Mouse (Mus musculus) erythroblast, adult 5-6 weeks (primary cell): ENCODE data around the gene Ifitm7. TPM values are rescaled to one million over a fixed set of nuclear protein-coding genes. Genes with fewer than 3 reads are reported as not detected.

Experiments used
- ATAC-seq: replicated peaks from 2 replicates; pipeline ENCODE4 v1.8.0; 2016; ENCODE audit warnings: moderate number of reproducible peaks, mild to moderate bottlenecking, moderate TSS enrichment, inconsistent platforms; ENCODE audit not compliant: poor library complexity, low FRiP score, severe bottlenecking
- total RNA-seq, 2 experiments: library from RNA; stranded (forward) in 1 of 2; stranded (reverse) in 1 of 2; fragments of 150-400 nt in 1 of 2; fragments of 200-764, 138-1000 nt in 1 of 2; gene quantifications; 2 replicates each; pipeline versions ENCODE4 v1.2.3 to v1.2.4; 2015 to 2017; ENCODE audit warnings: low replicate concordance in 2 of 2

Gene Ifitm7
- not detected in 2 replicates for total RNA-seq (2015; ENCODE audit: low replicate concordance)
- 0.98 TPM in 1 of 2 replicates, not detected in the other for total RNA-seq (2017; ENCODE audit: low replicate concordance)

DNA sequence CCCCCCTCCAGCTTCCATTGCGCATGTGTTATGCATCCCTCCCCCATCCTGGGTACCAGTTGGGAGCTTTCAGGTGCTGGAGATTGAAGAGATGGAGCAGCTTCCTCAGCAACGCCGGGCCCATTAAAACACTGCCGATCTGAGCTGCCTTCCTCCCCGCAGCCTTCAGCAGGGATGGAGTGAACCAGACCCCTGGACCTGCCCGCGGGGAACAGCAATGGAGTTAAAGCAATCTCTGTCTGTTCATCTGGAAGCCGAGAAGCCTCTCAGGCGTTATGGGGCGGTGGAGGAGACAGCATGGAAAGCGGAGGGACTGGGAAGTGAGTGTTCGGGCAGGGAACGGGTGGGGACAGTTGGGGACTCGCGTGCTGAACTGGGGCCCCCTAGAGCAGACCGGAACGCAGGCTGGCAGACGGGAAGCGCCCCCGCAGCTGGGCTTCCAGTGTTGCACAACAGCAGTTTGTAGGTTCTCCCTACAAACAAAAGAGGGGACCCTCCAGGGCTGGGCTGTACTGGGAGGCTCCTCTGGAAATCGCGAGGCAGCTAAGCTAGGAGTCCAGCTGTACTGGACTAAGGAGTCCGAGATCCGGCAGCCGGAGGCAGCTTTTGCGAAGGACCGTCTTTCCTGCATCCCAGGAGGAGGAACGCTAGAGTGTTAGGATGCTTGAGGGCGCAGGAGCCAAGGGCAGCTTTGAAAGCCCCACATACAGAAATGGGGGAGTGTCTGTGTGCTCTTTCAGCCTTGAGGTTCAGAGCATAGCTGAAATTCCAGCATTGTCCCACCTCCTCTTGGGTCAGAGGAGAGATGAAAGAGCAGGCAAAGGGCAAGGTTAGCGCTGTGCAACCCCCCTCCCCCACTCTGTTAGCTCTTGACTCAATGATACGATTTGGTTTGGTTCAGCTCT is at the start of gene Ifitm7, which contains the start of gene 2900011O08Rik:
Ifitm7 (minus strand) TSS at position 315 of the 905 bp plus-strand sequence.
2900011O08Rik (plus strand) TSS at position 31 of the 905 bp plus-strand sequence.
- ATAC-seq: no peak

- ATAC-seq: no peak
These were observed 46.4 kb upstream of the Ifitm7 start for GRCm38 (mm10) chr16:14033076-14033475.

GRCm38 (mm10) chr16:14030650-14031049 is 44.0 kb upstream of the Ifitm7 start:
- ATAC-seq: no peak

DNA sequence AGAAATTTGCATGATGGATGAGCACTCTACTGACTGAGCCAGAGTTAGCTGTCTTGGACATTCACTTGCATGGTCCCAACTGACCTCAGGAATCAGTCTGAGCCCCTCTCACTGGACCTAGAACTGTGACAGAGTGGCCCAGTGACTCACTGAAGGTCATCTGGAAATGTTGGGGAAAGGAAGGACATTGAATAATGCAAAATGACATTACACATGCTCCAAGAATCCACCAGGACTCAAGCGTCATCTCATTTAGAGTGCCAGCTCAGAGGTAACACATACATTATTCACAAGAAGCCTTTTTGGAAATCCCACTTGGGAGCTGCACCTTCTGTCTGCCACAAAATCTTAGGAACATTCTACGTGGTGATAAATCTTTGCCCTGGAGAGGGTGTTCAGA is 43.2 kb upstream of the Ifitm7 start:
- no peak for ATAC-seq

GRCm38 (mm10) chr16:14029072-14029471 is 42.4 kb upstream of the Ifitm7 start:
- ATAC-seq: no peak

DNA sequence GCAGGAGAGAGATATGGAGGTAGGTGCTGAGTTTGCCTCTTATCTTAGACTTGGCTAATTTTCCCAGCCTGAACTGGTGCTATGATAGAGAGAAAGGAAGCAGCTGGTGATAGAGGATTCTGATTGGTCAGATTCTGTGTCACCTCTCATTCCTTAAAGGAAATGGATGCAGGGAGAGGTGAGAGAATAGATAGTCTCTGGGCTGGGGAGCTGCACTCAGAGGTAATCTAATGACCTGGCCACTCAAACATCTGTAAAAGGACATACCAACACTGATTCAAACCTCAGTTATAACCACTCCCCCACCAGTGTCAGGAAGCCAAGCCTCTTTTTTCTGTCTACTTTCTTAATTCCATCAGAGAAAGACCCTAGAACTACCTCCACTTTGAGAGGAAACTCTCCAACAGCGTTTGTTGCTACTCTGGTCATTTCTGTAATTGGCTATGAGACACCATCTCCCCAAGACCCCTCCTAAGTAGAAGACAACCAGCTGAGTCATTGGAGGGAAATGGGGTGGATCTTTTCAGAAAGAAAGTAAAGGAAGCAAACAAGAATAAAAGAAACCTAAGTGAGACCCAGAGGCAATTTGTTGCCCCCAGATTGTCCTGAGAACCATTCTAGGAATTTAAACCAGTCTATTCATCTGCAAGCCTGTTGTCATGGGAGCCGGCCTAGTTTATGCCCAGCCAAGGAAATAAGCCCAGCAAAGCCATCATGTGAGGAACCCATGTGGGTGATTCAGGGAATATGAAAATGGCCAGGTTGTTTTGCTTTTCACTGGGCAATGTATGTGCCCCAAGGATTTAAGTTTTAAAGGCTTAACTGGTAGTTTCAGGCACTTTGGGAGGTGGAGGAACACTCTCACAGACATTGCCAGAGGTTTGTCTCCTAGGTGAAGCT is 38.7 kb upstream of the Ifitm7 start:
- ATAC-seq: no peak

DNA sequence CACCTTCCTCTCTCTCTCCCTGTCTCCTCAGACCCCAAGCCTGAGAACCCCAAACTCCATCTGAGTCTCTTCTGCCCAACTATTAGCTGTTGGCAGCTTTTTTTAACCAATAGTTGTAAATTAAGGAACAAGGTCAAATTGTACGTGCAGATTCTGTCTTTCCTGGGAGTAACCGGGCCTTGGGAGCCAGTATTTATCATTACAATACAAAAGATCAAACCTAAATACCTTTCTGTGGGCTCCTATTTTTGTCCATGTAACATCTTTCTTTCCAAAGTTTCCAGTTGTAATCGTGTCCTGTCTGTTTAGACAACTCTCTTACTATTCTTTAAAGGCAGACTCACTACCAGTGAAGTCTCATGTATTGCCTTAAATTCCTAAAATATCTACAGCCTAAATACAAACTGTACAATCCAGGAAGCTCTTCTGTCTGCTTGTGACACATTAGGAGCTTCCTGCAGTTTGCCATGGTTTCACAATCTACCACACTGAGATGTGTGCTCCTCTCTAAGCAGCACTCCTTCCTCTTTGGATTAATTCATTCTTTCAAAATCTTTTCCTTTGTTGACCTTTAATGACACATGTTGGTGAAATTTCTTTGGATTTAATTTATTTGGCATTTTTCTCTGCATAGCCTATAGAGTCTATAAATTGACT is 34.6 kb upstream of the Ifitm7 start:
- no peak for ATAC-seq

DNA sequence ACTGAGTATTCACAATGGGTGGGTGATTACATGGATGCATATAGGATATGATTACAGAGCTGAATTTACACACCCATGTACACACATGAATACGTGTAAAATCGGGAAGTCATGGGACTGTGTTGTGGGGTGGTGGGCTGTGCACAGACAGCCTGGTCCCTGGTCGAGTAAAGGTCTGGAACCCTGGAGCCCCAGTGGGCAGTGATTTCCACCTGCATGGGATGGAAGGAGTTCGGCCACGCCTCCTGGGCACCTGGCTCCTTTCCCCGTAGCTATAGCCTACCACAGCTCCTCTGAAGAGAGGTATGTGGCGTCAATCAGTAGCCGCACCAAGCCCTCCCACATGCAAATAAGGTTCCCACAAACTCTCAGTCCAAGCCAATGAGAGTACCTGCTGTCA is 30.6 kb upstream of the Ifitm7 start:
- no peak for ATAC-seq

- ATAC-seq: no peak
These were observed 23.3 kb upstream of the Ifitm7 start for GRCm38 (mm10) chr16:14009966-14010365.

GRCm38 (mm10) chr16:14008708-14009107 is 22.0 kb upstream of the Ifitm7 start:
- no peak for ATAC-seq

GRCm38 (mm10) chr16:14008081-14008480 is 21.4 kb upstream of the Ifitm7 start:
- no peak for ATAC-seq

DNA sequence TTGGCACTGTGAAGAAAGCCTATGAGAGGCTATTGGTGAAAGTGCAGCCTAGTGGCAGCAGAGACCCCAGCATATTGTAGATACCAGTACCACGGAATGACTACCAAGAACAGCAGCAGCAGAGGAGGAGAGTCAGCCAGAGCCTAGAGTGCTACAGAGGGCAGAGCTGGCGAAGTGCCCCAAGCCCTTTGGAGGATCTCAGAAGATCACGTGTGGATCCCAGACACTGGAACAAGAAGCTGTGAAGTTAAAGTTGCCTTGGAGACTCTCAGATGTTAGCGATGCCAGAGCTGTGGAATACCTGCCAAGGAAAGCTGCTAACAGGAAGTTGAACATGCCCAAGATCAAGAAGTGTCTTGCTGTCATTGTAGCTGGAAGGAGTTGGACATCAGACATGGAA is 18.6 kb upstream of the Ifitm7 start:
- no peak for ATAC-seq

DNA sequence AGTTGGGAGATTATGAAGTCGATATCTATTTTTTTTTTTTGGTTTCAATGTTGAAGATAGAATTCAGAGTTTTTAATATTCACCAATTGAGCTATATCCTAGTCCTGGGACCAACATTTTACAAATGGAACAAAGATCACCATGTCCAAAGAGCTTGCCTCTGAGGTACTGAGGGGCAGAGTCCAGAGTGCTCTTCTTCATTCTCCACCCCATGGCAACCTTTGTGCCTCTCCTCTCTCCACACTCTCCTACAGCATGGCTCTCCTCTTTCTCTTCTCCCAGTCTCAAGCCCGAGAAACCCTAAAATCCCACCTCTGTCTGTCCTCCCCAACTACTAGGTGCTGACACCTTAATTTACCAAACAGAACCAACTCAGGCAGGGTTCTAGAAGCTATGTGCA is 18.0 kb upstream of the Ifitm7 start:
- no peak for ATAC-seq

- no peak for ATAC-seq
These were observed 17.5 kb upstream of the Ifitm7 start for GRCm38 (mm10) chr16:14004170-14004569.

GRCm38 (mm10) chr16:14003386-14004130 is 16.9 kb upstream of the Ifitm7 start:
- ATAC-seq: no peak

DNA sequence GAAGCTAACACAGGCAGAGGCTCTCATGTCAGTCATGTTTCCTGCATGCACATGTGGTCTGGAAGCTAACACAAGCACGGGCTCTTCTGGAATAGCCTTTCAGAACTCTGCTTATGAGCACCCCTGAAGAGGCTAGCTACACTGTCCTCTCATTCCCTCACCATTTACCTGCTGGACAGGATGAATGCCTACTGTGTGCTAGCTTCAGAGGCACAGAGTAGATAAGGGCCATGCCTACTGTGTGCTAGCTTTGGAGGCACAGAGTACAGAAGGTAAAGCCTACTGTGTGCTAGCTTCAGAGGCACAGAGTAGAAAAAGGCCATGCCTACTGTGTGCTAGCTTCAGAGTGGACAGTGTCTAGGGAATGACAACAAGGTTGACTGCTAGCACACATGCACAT is 7.8 kb upstream of the Ifitm7 start:
- ATAC-seq: no peak

DNA sequence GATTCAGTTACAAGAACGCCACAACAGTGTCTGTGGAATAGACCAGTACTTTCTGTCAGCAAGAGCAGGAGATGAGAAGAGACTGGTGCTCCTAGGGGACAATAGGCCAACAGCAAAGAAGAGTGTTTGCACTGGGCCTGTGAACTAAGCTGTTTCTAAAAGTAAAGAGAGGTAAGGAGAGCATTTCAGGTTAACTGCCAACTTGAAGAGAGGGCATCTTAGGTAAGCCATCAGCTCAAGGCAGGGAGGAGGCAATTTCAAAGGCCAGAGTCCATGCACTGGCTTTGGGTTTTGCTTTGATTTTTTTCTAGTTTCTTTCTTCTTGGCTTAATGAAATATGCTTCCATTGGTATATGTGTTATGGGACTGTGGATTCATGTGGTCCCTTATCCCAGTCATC is 7.4 kb upstream of the Ifitm7 start:
- no peak for ATAC-seq

GRCm38 (mm10) chr16:13992518-13993248 is 6.0 kb upstream of the Ifitm7 start:
- no peak for ATAC-seq

DNA sequence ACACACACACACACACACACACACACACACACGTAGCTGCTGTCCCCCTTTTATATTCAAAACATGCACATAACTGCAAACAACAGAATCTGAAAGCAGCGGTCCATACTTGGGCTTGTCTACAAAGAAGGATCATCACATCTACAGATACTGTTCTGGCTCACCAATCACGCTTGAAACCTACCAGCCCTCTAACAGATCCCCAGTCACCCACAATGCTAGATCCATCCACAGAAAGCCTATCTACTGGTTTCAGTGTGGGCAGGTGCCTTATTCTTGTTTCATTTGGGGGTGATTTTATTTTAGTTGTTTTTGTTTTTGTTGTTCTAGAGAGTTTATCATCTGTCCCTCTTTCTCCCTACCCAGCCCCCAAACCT is 503 bp downstream of the Ifitm7 start:
- ATAC-seq: no peak
